Mouse (Mus musculus) T-cell, adult 66 days (primary cell): ENCODE results near the gene Actn2. TPM values are rescaled to one million over a fixed set of nuclear protein-coding genes. Genes with fewer than 3 reads are reported as not detected.

ENCODE experiments used
- total RNA-seq, 2 experiments: library from RNA; stranded (reverse); gene quantifications; 3 replicates in 1 of 2; 4 replicates in 1 of 2; pipeline ENCODE4 v1.2.4; 2023

The Actn2 gene
- total RNA-seq = 10 to 100 TPM; 23.2 to 23.6 TPM

GRCm38 (mm10) chr13:12340183-12340975 lies at the start of gene Actn2:
Actn2 (minus strand) TSS chr13:12340760.

GRCm38 (mm10) chr13:12257391-12258380 lies 82.9 kb downstream of the Actn2 start, which contains the start of gene Mtr:
Mtr (minus strand) TSS chr13:12258113.

Other genes starting within 250 kb of the Actn2 start
- gene Ryr2, start 233.8 kb downstream of the Actn2 start, total RNA-seq = under 1 TPM; 0.24 to 0.55 TPM
- gene Mtr, start 82.6 kb downstream of the Actn2 start, total RNA-seq = 10 to 100 TPM; 40.1 to 49.7 TPM
- 100 to 1,000 TPM in 1 of 2 experiments, 10 to 100 TPM in 1; 95.4 to 104 TPM for gene Heatr1, start 54.3 kb upstream of the Actn2 start, total RNA-seq
- gene Lgals8, start 124.2 kb upstream of the Actn2 start, total RNA-seq = 10 to 100 TPM; 92.8 to 94.4 TPM
- 1 to 10 TPM in 1 of 2 experiments, under 1 TPM in 1; 0.89 to 1.6 TPM for gene Edaradd, start 179.7 kb upstream of the Actn2 start, total RNA-seq
- 10 to 100 TPM; 13.1 to 16.7 TPM for gene Ero1lb, start 225.1 kb upstream of the Actn2 start, total RNA-seq